Mouse (Mus musculus): ENCODE results near the gene Sec31a. TPM values are rescaled to one million over a fixed set of nuclear protein-coding genes. Genes with fewer than 3 reads are reported as not detected.

Gene Sec31a
- total and polyA plus RNA-seq, 2 experiments from 2014 or later, result 73.8 to 209 TPM

GRCm38 (mm10) chr5:100342422-100342821, 73.6 kb downstream of the Sec31a start:
- Histone ChIP-seq H3K9me3 (ENCODE audit: low read length) (no peaks in the 10 kb centered on the region), H3K4me2 (ENCODE audit: low read depth, low read length) (no peak overlapping the region), H3K27me3 (ENCODE audit: insufficient read depth, low read length) (no peaks in the 10 kb centered on the region), H3K4me1 (ENCODE audit: insufficient read depth, low read length) (no peaks in the 10 kb centered on the region), H3K36me3 (ENCODE audit: insufficient read depth, low read length) (no peaks in the 10 kb centered on the region), H3K4me3 (ENCODE audit: low read length) (no peak overlapping the region), H3K9ac (replicated peaks; ENCODE audit: low read length) (no peak overlapping the region), H3K27ac (no peak overlapping the region)
- no peak for ATAC-seq
- no peak for DNase-seq (ENCODE audit: low spot score)
- no peak for TF ChIP-seq CTCF (IDR thresholded peaks at IDR 0.05; ENCODE audit: low read depth)
- 91% methylated on average over 6 of the region's 6 CpGs for WGBS

DNA sequence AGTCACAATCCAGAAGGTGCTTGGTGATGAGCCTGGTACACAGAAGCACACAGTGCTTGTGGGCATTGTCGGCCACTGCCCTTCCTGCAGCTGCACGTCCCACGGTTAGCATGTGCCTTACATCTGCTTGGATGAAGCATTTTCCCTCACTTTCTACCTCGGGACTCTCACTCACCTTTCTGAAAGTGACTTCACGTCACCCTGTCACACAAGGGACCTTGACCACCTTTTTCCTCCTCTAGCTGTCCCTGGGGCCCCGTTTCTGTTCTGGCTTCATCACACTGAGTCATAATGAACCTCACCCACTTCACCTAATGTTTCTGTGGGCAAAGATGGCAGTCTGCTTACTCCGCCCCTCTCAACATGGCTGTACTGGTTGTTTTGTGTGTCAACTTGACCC, 75.0 kb downstream of the Sec31a start:
- DNase-seq (ENCODE audit: low spot score) (no peak), ATAC-seq (no peak)
- H3K27ac ChIP-seq, result no peak overlapping the region
- WGBS, result 89% methylated on average over 7 of the region's 7 CpGs
- no peak overlapping the region for H3K4me2 ChIP-seq (ENCODE audit: low read depth, low read length)
- no peak overlapping the region for H3K9ac ChIP-seq (replicated peaks; ENCODE audit: low read length)
- no peaks in the 10 kb centered on the region for H3K4me1 ChIP-seq (ENCODE audit: insufficient read depth, low read length)
- H3K4me3 ChIP-seq (ENCODE audit: low read length), result no peak overlapping the region
- TF ChIP-seq CTCF (IDR thresholded peaks at IDR 0.05; ENCODE audit: low read depth), result no peak
- no peaks in the 10 kb centered on the region for H3K36me3 ChIP-seq (ENCODE audit: insufficient read depth, low read length)
- no peaks in the 10 kb centered on the region for H3K9me3 ChIP-seq (ENCODE audit: low read length)
- H3K27me3 ChIP-seq (ENCODE audit: insufficient read depth, low read length), result no peaks in the 10 kb centered on the region

- no peaks in the 10 kb centered on the region for H3K4me1 ChIP-seq (ENCODE audit: insufficient read depth, low read length)
- ATAC-seq, result no peak
- 89% methylated on average over 4 of the region's 4 CpGs for WGBS
- no peaks in the 10 kb centered on the region for H3K36me3 ChIP-seq (ENCODE audit: insufficient read depth, low read length)
- H3K27ac ChIP-seq, result no peak overlapping the region
- H3K9ac ChIP-seq (replicated peaks; ENCODE audit: low read length), result no peak overlapping the region
- H3K27me3 ChIP-seq (ENCODE audit: insufficient read depth, low read length), result no peaks in the 10 kb centered on the region
- H3K4me3 ChIP-seq (ENCODE audit: low read length), result no peak overlapping the region
- no peak for DNase-seq (ENCODE audit: low spot score)
- no peaks in the 10 kb centered on the region for H3K9me3 ChIP-seq (ENCODE audit: low read length)
- no peak for TF ChIP-seq CTCF (IDR thresholded peaks at IDR 0.05; ENCODE audit: low read depth)
- no peak overlapping the region for H3K4me2 ChIP-seq (ENCODE audit: low read depth, low read length)
These were observed 78.2 kb downstream of the Sec31a start for GRCm38 (mm10) chr5:100337852-100338251.

DNA sequence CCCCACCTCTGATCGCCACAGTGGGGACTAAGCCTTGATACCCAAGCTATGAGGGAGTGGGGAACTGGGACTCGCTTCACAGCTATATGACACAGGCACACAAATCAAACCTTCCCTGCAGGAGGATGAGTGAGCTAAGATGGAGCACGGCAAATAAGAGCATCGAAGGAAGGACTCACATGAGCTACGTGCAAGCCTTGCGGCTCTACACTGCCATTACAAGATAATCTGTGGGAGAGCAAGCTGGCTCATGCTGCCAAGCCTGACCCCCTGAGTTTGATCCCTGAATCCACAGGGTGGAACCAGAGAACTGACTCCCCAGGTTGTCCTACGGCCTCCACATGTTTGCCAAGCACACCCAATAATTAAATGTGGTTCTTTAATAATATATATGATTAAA, 79.2 kb downstream of the Sec31a start:
- no peak for TF ChIP-seq CTCF (IDR thresholded peaks at IDR 0.05; ENCODE audit: low read depth)
- WGBS, result 87% methylated on average over 7 of the region's 7 CpGs
- no peaks in the 10 kb centered on the region for H3K27me3 ChIP-seq (ENCODE audit: insufficient read depth, low read length)
- H3K9ac ChIP-seq (replicated peaks; ENCODE audit: low read length), result no peak overlapping the region
- no peak overlapping the region for H3K27ac ChIP-seq
- no peak overlapping the region for H3K4me3 ChIP-seq (ENCODE audit: low read length)
- ATAC-seq, result no peak
- no peaks in the 10 kb centered on the region for H3K9me3 ChIP-seq (ENCODE audit: low read length)
- DNase-seq (ENCODE audit: low spot score), result no peak
- no peaks in the 10 kb centered on the region for H3K4me1 ChIP-seq (ENCODE audit: insufficient read depth, low read length)
- H3K36me3 ChIP-seq (ENCODE audit: insufficient read depth, low read length), result no peaks in the 10 kb centered on the region
- H3K4me2 ChIP-seq (ENCODE audit: low read depth, low read length), result no peak overlapping the region

DNA sequence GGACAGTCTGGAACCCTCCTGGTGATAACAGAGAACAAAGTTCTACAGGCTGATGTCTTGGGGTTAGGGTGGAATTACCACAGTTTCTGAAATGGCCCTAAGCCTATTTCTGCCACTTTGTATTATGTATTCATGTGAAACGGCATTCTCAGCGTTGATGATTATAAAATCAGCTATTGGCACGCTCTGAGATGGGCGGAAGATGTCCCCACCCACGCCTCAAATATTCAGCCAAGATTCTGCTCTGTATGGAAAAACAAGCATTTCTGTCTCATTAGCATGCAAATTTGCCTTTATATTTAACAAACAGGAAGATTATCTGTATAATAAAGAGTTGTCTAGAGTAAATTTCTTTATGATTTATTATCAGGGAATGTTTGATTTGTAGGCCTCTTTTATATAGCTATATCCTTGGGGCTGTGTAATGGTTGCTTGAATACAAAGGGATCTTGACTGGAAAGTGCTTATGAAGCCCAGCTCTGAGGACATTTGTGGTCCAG, 80.4 kb downstream of the Sec31a start:
- Histone ChIP-seq H3K4me1 (ENCODE audit: insufficient read depth, low read length) (no peaks in the 10 kb centered on the region), H3K9ac (replicated peaks; ENCODE audit: low read length) (no peak overlapping the region), H3K4me3 (ENCODE audit: low read length) (no peak overlapping the region), H3K27ac (no peak overlapping the region), H3K9me3 (ENCODE audit: low read length) (no peaks in the 10 kb centered on the region), H3K4me2 (ENCODE audit: low read depth, low read length) (no peak overlapping the region), H3K27me3 (ENCODE audit: insufficient read depth, low read length) (no peaks in the 10 kb centered on the region), H3K36me3 (ENCODE audit: insufficient read depth, low read length) (no peaks in the 10 kb centered on the region)
- no peak for ATAC-seq
- DNase-seq (ENCODE audit: low spot score), result no peak
- no peak for TF ChIP-seq CTCF (IDR thresholded peaks at IDR 0.05; ENCODE audit: low read depth)
- 55% methylated on average over 5 of the region's 5 CpGs for WGBS

GRCm38 (mm10) chr5:100334686-100335085, 81.3 kb downstream of the Sec31a start:
- Histone ChIP-seq H3K27me3 (ENCODE audit: insufficient read depth, low read length) (no peaks in the 10 kb centered on the region), H3K4me1 (ENCODE audit: insufficient read depth, low read length) (no peaks in the 10 kb centered on the region), H3K27ac (no peak overlapping the region), H3K4me3 (ENCODE audit: low read length) (no peak overlapping the region), H3K36me3 (ENCODE audit: insufficient read depth, low read length) (no peaks in the 10 kb centered on the region), H3K4me2 (ENCODE audit: low read depth, low read length) (no peak overlapping the region), H3K9ac (replicated peaks; ENCODE audit: low read length) (no peak overlapping the region), H3K9me3 (ENCODE audit: low read length) (no peaks in the 10 kb centered on the region)
- ATAC-seq (no peak), DNase-seq (ENCODE audit: low spot score) (no peak)
- TF ChIP-seq CTCF (IDR thresholded peaks at IDR 0.05; ENCODE audit: low read depth), result no peak
- WGBS, result 26% methylated on average over 6 of the region's 6 CpGs

GRCm38 (mm10) chr5:100333607-100334380, 82.2 kb downstream of the Sec31a start:
- Histone ChIP-seq H3K9me3 (ENCODE audit: low read length) (no peaks in the 10 kb centered on the region), H3K9ac (replicated peaks; ENCODE audit: low read length) (no peak overlapping the region), H3K4me1 (ENCODE audit: insufficient read depth, low read length) (no peaks in the 10 kb centered on the region), H3K27me3 (ENCODE audit: insufficient read depth, low read length) (no peaks in the 10 kb centered on the region), H3K4me2 (ENCODE audit: low read depth, low read length) (no peak overlapping the region), H3K36me3 (ENCODE audit: insufficient read depth, low read length) (no peaks in the 10 kb centered on the region), H3K4me3 (ENCODE audit: low read length) (no peak overlapping the region), H3K27ac (no peak overlapping the region)
- DNase-seq (ENCODE audit: low spot score) (no peak), ATAC-seq (no peak)
- no peak for TF ChIP-seq CTCF (IDR thresholded peaks at IDR 0.05; ENCODE audit: low read depth)
- 75% methylated on average over 14 of the region's 14 CpGs for WGBS
